Mouse (Mus musculus): ENCODE results near the gene Myo18a. TPM values are rescaled to one million over a fixed set of nuclear protein-coding genes. Genes with fewer than 3 reads are reported as not detected.
A peak's percentile ranks its signal among the peaks of the same experiment; 100 is the strongest.
"Not testable (repeated sequence)": the region's sequence is repeated elsewhere in the genome, so short reads cannot be mapped to it uniquely, and the experiment has no call there.

Myo18a gene
- total RNA-seq (2015; ENCODE audit: low replicate concordance) (8.8 and 12.6 TPM in 2 replicates), total RNA-seq (2017; ENCODE audit: low replicate concordance) (24.8 and 48.5 TPM in 2 replicates)

DNA sequence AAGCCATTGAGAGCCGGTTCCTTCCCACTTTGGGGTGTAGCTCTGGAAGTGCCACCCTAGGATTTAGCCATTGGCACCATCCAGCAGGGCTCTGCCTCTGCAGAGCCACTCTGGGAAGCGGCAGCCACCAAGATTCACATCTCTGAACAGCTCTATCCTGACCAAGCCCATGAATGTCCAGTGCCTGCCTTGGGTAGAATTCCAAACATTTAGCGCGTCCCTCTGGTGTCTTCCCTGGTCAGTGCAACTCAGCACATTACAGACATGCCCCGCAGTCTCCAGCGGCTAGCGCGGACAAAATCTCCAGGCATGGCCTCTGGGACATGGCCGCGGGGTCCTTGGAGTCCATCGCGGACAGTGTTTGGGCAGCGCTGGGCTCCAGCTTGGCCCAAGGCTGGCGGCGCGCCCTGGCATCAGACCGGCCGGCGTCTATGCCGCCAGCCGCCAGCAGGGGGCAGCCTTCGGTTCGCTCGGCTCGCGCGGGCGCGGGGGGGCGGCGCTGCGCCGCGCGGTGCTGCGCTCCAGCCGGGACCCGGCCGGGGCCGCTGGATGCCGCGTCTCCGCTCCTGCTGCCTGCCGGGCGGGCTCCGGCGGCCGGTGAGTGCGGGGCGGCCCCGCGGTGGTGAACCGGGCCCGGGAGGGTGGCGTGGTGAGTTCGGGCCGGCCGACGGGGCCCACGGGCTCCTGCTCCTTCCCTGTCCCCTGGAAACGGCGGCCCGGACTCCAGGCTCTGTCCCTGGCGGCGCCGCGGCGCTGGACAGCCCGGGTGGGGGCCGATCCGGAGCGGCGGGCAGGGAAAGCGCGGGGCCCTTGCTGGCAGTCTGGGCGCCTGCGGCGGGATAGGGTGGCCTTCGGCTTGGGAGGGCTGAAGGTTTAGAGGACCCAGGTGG lies at the start of gene Myo18a:
Gene Myo18a (plus strand): TSS at position 464 of the 890 bp plus-strand sequence.
- peak; percentile 66 for ATAC-seq (replicated peaks; ENCODE audit: low FRiP score, poor library complexity, severe bottlenecking)

DNA sequence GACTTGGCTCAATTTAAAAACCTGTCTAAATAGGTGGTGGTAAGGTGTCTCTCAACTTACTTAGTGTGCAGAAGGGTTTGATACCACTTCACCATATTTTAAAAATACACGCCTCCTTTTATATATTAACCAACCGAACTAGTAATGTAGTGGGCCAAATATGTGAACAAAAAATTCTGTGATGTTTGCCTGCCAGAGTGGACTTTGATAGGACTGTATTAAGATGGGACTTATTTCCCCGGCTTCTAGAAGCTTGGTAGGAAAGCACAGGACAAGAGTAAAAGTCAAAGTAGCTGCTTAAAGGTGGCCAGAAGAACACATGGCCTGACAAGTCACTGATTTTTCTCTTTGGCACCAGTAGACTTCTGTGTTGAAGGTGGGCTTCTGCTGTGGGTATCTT lies 49.3 kb upstream of the Myo18a start:
- ATAC-seq (replicated peaks; ENCODE audit: low FRiP score, poor library complexity, severe bottlenecking): no peak

DNA sequence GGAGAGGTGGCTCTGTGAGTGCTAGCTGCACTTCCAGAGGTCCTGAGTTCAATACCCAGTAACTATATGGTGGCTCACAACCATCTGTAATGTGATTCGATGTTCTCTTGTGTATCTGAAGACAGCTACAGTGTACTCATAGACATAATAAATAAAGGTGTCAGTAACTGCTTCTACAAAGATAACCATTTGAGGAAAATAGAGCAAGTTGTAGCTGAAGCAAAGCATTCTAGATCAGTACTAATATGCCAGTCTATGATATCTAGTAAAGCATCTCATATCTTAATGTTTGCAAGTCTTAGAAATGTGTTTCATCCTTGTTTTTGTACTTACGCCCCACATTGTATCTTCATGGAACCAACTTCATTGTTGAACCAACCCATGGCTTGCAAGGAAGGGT lies 44.0 kb upstream of the Myo18a start:
- ATAC-seq (replicated peaks; ENCODE audit: low FRiP score, poor library complexity, severe bottlenecking): no peak

DNA sequence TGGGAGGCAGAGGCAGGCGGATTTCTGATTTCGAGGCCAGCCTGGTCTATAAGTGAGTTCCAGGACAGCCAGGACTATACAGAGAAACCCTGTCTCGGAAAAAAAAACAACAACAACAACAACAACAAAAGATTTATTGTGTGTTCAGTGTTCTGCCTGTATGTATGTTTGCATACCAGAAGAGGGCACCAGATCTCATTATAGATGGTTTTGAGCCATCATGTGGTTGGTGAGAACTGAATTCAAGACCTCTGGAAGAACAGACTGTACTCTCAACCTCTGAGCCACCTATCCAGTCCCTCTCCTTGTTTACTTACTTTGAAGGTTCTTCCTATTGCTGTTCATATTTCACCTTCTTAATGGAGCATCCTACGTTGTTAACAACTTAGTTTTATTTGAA lies 41.7 kb upstream of the Myo18a start:
- ATAC-seq (replicated peaks; ENCODE audit: low FRiP score, poor library complexity, severe bottlenecking): no peak

DNA sequence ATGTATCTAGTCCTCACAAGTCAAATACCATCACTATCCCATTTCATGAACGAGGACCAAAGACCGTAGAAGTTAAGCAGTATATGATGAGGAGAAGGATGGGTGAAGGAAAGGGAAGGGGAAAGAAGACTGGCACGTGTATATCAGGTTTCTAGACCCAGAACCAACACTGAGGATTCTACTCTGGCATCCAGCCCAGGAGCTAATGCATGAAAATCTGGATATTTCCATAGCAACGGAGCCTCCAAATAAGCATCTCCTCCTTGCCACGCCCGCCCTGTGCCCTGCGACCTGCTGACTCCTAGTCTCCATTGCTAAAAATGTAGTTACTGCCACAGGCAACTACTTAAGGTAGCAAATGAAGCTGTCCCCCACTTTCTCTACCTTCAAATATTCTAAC lies 38.3 kb upstream of the Myo18a start:
- ATAC-seq (replicated peaks; ENCODE audit: low FRiP score, poor library complexity, severe bottlenecking): no peak

DNA sequence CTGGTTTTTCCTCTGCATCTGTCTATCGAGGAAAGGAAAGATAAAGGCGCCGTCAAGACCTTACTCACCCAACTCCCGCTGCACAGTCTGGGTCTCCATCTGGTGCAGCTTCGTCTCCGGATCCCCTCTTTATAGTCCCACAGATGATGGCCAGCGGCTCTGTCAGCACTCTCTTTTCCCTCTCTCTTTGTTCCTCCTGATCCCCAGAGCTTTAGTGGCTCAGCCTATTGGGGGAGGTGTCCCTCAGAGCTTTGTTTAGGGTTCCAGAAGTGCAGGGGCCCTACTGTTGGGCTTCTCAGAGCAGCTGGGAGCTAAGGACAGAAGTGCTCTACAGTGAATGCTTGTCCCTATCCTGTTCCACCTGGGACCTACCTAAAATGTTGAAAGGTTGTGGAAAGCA lies 37.9 kb upstream of the Myo18a start, which contains the start of gene Cryba1:
Gene Cryba1 (minus strand): TSS at position 101 of the 400 bp plus-strand sequence.
- no peak for ATAC-seq (replicated peaks; ENCODE audit: low FRiP score, poor library complexity, severe bottlenecking)

DNA sequence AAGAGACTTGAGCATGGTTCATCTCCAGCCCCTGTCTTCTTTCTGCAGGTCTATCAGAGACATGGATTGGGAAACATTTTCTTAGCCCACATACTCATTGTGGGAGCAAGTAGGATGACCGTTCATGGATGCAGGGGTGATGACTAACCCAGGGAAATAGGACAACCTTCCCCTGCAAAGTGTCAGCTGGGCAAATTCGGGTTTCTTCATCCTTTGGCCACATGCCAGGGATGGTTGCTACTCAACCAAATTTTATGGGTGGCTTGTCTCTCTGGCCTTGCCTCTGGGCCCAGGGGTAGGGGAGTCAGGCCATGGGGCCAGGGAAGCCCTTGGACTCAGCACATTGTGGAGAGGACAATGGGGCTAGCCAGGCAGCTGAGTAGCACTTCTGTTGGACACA lies 34.5 kb upstream of the Myo18a start:
- ATAC-seq (replicated peaks; ENCODE audit: low FRiP score, poor library complexity, severe bottlenecking): no peak

DNA sequence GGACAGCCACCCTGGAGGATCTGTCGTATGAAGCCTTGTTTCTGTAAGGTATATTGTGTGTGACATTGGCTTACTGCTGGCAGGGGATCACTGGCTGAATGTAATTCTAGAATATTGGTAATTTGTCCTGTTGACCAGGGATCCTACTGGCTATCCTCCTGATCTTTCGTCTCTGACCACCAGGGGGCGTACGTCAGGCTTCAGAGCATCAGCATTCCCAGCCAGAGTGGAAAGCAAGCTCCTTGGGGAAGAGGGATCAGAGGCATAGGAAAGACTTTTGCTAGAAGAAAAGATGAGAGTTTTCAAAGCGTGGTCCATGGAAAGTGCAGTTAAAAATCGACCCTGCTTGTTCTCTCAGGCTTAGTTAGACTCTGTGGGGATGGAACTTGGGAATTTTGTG lies 25.8 kb upstream of the Myo18a start:
- ATAC-seq (replicated peaks; ENCODE audit: low FRiP score, poor library complexity, severe bottlenecking): peak; percentile 90

DNA sequence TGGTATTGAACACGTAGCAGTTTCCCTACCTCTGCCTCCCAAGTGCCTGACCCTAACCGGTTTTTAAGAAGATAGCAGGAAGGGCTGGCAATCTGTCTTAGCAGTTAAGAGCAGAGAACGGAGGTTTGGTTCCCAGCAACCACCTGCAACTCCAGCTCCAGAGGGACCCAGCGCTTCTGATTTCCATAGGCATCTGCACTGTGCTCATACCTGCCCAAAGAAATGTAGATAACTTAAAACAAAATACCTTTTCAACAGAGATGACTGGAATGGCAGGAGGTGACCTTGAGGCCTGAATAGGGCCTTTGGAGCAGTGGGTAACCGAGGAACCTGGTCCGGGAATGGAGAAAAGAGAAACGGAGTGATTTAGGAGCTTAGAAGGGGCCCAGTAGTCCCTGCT lies 24.5 kb upstream of the Myo18a start:
- ATAC-seq (replicated peaks; ENCODE audit: low FRiP score, poor library complexity, severe bottlenecking): no peak

DNA sequence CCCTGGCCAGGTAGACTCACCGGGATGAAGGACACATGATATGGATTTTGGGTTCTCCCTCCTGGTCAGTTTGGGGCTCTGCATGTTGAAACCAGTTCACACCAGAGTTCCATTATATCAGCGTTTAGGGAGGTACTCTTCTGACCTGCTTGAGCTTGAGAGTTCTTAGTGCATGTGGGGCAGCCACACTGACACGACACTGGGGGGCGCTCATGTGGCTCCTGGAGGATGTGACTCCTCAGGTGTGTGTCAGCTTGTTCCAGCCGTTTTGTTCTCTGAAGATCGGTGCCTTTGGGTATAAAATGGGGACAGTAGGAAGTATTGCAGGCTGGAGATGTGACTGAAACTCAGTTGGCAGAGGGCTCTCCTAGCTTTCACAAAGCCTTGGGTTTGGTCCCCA lies 19.1 kb upstream of the Myo18a start:
- ATAC-seq (replicated peaks; ENCODE audit: low FRiP score, poor library complexity, severe bottlenecking): peak; percentile 67; the same call in 1 of the 2 replicates

DNA sequence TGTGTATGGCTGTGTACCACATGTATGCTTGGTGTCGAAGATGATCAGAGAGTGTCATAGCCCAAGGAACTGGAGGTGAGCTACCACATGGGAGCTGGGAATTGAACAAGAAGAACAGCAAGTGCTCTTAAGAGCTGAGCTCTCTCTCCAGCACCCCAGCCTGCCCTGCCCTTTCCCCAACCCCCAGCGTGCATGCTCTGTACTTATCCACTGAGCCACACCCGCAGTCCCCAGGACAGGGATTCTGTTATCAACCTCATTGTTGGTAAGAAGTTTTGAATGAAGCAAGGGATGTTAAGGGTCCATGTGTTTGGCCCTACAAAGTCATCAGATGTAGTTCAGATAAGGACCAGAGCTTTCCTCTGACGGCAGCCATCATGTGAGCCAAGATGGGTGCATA lies 16.4 kb upstream of the Myo18a start:
- no peak for ATAC-seq (replicated peaks; ENCODE audit: low FRiP score, poor library complexity, severe bottlenecking)

DNA sequence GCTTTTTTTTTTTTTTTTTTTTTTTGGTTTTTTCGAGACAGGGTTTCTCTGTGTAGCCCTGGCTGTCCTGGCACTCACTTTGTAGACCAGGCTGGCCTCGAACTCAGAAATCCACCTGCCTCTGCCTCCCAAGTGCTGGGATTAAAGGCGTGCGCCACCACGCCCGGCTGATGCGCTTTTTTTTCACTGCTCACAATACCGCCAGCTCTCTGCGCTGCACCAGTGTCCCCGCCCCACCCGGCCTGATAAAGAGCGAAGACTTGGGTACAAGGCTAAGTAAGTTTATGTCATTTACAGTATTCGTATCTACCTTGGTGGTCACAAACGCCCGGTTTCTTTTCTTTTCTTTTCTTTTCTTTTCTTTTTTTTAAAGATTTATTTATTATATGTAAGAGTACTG lies 15.9 kb upstream of the Myo18a start:
- ATAC-seq (replicated peaks; ENCODE audit: low FRiP score, poor library complexity, severe bottlenecking): not testable (repeated sequence)

DNA sequence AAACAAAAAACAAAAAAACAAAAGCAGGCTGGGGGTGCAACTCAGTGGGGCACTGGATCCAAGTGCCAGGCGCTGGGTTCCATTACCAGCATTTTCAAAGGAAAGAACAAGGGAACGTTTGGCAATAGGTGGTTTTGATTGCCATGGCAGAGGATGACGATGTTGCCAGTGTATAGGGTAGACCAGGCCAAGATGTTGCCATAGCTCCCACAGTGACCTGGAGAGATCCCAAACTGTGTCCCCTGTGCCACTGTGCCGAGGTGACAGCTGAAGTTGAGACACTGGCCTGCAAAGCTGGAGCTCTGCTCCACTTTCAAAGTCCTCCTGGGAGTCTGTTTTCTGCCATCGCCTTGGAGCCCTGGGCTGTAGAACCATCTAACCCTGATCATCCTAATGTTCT lies 14.1 kb upstream of the Myo18a start:
- no peak for ATAC-seq (replicated peaks; ENCODE audit: low FRiP score, poor library complexity, severe bottlenecking)

DNA sequence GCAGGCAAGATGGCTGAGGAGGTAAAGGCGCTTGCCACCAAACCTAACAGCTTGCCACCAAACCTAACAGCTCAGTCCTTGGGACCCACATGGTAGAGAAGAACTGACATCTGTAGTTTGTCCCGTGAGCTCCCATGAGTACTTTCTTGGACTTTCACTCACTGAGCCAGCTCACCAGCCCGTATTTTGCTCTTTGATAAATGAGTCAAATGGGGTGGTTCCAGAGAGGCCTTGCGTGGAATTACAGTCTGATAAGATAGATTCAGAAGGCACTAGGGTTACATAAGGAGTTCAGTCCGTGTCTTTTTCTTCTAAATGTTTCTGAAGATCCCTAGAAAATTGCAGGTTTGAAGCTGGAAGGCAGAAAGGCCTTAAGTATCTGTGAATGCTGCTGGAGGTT lies 10.5 kb upstream of the Myo18a start:
- peak; percentile 83 for ATAC-seq (replicated peaks; ENCODE audit: low FRiP score, poor library complexity, severe bottlenecking)

DNA sequence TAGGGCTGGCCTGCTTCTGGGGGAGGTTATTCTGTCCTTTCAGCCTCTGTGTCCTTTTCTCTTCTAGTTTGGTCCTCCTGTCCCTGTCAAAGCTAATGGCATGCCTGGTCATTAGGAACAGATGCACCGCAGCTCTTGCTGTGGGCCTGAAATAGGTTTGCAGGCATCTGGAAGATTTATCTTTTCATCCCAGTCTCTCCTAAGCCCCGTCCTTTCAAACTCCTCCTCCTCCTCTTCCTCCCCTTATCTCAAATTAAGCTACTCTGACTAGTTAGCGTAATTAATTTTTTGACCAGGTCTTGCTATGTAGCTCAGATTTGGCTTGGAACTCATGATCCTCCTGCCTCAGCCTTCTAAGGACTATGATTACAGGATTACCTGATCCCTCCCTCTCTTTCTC lies 9.6 kb upstream of the Myo18a start:
- peak; percentile 73 for ATAC-seq (replicated peaks; ENCODE audit: low FRiP score, poor library complexity, severe bottlenecking)

DNA sequence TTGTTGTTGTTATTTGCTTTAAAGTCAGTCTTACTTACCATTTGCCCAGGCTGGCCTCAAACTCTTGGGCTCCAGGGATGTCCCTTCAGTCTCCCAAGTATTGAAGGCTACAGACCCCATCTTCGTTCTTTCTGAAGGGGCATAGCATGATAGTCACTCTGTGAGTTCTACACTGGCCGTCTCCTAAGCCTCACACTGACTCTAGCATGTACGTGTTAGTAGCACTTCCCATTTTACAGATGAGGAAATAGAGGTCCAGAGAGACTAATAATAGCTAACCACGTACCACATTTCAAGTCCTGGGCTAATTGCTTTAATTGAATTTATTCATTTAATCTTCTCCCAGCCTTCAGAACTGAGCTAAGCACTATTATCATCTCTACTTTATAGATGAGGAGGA lies 3.0 kb upstream of the Myo18a start:
- no peak for ATAC-seq (replicated peaks; ENCODE audit: low FRiP score, poor library complexity, severe bottlenecking)

DNA sequence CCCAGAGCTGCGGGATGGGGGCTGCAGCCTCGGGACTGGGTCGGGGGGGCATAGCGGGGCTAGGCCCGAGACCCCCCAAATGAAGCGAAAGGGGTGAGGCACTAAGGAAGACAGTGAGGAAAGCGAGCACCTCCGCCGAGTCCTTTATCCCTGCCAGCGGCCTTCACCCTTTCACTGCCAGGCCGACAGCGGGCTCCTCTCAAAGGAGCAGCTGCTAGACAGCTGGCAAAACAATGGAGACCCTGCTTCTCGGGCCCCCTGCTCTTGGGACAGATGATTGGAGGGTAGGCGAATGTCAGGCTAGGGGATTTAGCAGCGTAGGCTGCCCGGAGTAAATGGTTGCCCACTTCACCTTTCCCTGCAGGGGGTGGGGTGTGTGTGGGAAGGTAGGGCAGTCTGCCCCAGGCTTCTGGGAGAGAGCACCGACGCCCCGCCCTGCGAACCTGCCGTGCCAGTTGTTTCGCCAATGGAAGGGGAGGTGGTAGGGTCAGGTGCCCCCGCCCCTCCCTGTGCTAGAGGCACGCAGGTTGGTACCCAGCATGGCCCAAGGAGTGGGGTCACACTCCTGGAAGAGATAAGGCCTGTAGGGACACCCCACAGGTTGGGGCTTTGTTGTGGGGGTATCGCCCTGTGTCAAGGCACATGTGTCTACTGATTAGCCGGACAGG lies 761 bp downstream of the Myo18a start:
- peak; percentile 63 for ATAC-seq (replicated peaks; ENCODE audit: low FRiP score, poor library complexity, severe bottlenecking)

DNA sequence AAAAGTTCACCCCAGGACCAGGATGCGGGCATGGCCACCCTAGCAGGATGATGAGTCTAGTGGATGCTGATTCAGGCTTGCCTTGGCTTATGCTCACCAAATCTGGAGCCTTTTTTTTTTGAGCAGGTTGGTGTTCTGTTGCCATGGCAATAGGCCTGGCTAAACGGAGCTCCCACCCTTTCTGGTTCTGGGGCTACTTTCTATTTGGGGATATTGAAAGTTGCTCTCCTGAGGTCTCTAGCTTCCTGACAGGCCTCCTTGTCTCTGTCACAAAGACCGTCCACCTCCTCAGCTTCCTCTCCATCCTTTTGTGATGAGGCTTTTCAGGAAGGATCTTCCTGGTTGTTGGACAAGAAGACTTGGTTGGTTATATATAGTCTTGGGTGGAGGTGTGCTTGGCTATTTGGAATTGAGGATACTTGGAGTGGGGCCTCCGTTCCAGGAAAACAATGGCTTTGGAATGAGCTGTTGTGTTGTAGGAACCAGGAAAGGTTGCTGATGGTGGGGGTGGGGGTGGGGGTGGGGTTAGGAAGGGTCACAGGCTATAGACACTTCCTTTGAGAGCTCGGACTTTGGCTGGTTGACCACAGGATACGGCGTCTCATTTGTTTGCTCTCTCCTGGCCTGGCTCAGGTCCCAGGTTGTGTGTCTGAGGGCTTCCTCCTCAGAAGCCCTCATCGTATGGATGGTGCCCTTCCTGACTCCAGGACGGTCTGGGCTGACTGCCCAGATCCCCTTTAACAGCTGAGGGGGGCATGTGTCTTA lies 1.8 kb downstream of the Myo18a start:
- no peak for ATAC-seq (replicated peaks; ENCODE audit: low FRiP score, poor library complexity, severe bottlenecking)

DNA sequence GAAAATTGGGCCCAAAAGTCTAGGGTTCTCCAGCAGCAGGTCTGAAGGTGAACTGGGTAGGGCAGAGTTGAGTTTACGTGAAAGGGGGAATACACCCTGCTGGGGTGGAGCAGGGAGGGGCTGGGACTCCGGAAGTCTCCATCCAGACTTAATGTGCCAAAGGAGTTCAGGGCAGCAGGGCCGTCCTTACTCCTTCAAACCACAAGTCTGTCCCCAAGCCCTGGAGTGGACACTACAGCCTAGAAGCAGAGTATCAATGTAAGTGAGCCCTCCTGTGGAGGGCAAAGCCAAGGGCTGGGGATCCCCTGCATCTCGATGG lies 2.4 kb downstream of the Myo18a start:
- no peak for ATAC-seq (replicated peaks; ENCODE audit: low FRiP score, poor library complexity, severe bottlenecking)

DNA sequence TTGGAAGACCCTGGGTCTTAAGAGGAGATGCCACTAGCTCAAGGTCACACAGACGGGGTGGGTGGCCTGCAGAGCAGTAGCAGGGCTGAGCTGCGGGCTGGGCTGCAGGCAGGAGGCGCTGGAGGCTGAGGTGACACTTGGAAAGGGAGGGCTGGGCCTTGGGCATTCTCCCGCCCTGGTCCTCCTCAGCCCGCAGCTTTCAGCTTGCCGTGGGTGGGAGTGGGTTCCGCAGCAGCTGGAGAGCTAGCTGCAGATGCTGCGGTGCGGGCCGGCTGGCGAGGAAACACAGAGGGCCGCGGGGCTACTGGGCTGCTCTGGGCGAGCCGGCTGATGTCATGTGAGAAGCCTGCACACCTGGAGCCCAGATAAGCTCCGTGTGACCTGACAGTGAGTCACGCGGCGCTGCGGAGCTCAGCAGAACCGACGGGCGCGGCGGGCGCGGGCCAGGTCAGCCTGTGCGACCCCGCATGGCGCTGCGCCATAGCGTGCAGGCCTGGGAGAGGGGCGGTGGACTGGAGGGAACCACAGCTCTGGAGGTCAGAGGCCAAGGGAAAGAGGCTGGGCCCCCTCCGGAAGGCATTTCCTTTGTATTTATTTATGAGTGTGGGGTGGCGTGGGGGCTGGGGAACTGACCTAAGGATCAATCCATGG lies 3.4 kb downstream of the Myo18a start:
- peak; percentile 73 for ATAC-seq (replicated peaks; ENCODE audit: low FRiP score, poor library complexity, severe bottlenecking)
